Mouse (Mus musculus): Measurements from ENCODE around the gene Ankrd13a.

Ankrd13a gene

DNA sequence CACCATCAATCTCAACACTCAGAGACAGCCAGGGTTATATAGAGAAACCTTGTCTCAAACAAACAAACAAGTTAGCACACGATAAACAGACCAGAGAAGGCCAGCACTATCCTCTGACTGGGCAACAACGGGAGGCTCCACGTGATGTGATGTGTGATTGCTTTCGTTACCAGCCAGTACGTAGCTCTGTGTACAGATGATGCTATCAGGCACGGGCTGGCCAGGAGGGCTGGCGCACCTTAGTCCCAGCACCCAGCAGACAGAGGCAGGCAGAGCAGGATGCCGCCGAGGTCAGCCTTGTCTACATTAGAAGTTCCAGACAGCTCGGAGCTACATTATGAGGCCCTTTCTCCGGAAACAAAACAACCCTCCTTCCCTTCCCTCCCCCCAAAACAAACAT lies 25.4 kb downstream of the Ankrd13a start:
- DNase-seq (ENCODE audit: low read depth, low spot score) = no peak

DNA sequence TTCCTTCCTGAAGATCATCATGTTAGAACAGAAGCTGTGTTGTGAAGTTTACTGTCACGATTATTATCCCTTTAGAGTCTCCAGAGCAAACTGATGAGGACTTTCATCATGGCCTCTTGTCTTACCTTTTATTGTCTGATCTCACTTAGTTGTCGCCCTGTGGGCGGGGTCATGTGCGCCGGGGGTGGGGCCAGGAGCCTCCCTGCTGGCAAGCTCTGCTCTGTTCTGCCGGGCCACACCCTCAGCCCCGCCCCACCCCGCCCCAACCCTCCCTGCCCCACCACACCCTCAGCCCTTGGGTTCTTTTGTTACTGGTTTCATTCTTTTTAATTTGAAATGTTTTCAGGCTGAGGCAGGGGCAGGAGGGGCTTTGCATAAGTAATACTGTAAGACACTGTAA lies 26.6 kb downstream of the Ankrd13a start:
- peak; percentile 94 for DNase-seq (ENCODE audit: low read depth, low spot score)

DNA sequence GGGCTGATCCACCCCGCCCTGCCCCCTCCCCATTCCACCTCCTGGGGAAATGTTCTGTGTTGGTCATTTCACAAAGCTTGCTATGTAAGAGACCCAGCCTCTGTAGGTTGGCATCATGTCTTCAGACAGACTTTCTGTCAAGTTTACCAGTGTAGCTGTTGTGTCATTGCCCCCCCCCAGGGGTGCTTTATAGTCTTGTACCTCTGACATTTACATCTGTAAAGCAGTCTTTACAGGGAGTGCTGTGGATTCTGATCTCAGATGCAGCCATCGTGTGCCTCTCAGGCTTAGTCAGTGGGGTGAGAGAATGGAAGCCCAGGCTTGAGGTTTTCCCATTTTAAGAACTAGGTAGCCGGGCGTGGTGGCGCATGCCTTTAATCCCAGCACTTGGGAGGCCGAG lies 27.4 kb downstream of the Ankrd13a start:
- DNase-seq (ENCODE audit: low read depth, low spot score) = peak; percentile 97

DNA sequence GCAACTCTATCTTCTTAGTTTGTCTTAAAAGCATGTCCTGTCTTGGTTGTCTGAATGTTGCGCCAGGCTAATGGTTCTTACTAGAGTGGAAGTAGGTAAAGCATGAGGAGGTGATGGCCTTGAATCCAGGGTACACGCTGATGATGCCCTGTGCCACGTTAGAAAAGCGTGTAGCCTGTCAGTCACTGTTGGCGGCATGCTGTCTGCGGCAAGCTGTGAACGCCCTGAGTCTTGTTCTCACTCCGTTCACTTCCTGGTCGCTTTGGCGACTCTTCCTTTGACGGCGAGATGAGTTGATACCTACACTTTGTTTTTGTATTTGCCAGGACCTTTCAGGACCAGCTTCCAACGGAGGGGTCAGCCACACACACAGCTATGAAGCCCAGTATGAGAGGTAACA lies 28.8 kb downstream of the Ankrd13a start:
- no peak for DNase-seq (ENCODE audit: low read depth, low spot score)

DNA sequence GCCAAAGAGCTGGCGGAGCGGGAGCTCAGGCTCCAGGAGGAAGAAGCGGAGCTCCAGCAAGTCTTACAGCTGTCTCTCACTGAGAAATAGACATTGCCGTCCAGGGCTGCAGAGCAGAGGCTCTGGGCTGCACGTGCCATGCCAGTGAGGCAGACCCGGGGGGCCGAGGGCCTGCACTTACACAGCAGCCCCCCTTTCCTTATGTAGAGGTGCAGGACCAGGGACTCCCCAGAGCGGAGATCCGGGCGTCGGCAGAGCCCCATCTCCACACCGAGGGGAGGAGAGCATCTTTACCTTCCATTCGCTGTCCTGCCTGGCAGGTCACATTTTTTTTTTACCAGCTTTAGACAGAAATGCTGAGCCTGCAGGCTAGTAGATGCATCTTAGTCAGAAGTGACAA lies 29.9 kb downstream of the Ankrd13a start:
- DNase-seq (ENCODE audit: low read depth, low spot score) = no peak

DNA sequence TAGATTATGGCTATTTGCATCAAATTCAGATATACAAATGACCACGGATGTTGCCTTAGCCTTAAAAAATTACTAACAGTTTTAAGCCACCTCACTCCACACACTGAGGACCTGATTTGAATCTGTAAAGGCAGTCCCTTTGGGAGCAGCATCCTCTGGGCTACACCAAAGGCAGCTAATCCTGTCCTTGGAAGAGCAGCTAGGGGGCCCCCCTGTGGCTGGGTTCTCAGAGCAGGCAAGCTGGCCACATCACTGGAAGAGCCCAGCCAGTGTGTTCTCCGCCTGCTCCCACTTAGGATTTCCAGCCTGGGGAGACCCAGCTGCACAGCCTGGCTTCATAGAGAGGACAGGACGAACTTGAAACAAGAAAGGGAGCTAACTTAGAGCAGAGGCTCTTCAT lies 30.5 kb downstream of the Ankrd13a start:
- peak; percentile 63 for DNase-seq (ENCODE audit: low read depth, low spot score)

DNA sequence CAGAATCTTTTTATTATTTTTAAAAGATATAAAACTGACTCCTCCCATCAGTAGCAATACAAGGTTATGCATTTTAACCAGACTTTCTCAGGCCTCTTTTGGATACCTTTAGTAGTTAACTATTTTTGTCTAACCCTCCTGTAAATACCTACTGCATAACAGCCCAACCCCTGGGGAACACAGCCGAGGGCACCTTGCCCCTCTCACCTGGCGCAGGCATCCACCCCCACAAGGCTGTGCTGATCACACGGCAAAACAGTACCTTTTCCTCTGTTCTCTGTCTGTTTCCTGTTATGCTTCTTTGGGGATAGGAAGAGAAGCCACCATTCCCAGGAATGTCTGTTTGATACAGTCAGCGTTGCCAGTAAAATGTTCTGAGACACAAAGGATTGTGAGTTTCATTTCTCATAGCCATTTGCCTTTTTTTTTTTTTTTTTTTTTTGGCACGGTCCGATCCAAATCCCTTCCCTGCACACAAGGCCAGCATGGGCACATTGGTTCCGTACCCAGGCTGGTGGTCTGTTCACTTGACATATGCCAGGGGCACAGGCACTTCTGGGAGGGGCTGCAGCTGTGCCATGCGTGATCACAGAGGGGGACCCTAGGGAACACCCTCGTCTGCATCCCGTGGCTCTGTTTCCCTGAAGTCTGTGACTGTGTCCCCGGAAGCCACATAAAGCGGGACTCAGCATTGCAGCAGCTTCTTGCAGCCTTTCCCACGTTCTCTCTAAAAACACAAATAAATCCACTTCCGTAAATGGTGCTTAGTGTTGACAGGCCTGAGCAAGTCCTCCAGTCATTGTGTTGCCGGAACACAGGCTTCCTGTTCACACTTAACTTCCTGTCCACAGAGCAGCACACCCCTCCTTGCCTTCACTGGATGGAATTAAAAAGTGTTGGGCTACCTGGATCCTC lies 31.2 kb downstream of the Ankrd13a start:
- DNase-seq (ENCODE audit: low read depth, low spot score) = peak; percentile 43

DNA sequence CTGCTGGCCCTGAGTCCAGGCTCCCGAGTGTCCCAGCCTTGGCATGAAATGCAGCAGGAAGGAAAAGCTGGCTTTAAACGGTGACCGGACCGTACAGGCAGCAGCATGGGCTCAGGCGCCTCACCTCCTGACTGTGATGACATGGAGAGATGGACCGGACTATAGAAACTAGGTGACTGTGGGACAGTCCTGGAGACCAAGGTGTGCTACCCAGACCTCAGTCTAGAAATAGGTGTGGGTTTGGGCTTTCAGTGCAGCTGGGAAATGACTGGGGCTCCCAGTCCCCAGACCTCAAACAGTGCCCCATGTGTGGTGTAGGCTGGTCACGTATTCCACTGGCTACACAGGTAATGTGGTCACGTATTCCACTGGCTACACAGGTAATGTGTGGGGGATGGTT lies 32.2 kb downstream of the Ankrd13a start:
- DNase-seq (ENCODE audit: low read depth, low spot score) = no peak

DNA sequence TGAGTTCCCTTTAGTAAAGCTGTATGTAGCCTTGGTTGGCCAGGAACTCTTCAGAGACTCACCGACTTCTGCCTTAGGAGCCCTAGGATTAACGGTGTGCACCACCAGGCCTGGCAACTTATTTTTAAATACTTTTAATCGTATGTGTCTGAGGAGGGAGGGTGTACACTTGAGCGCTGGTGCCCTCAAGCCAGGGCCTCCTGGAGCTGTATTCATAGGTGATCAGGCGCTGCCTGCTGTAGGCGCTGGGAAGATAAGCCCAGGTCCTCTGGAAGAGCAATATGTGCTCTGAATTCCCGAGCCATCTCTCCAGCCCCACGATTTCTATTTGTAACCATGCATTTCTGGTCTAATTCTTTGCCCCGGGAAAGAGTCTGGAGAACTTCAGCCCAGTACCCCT lies 32.6 kb downstream of the Ankrd13a start:
- DNase-seq (ENCODE audit: low read depth, low spot score) = no peak

DNA sequence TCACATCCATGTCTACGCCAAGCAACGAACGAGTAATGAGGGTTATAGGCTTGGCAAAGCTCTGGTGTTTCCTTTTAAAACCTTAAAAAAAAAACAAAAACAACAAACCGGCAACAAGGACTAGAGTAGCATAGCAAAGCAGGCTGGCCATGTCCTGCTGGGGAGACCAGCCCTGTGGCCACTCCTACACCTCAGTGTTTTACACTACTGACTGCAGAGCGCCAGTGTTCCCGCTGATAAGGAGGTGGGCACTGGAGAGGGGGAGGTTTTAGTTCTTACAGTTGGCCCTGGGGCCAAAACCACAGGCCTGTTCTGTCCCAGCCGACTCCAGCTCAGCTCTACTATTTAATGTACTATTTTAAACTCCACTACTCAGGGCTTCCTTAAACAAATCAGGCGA lies 33.0 kb downstream of the Ankrd13a start:
- no peak for DNase-seq (ENCODE audit: low read depth, low spot score)

DNA sequence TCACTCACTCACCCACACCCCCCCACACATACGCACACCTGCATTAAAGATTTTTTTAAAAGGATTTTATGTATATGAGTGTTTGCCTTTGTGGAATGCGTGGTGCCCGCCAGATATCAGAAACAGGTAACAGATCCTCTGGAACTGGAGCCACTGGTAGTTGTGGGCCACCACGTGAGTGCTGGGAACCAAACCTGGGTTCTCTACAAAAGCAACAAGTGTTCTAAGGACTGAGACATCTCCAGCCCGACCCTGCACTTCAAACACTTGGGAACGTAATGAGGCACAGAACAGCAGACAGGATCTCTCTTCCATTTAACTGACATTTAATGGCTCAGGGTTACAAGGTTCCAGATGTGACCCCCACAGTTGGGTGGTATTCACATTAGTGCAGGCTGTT lies 33.4 kb downstream of the Ankrd13a start:
- DNase-seq (ENCODE audit: low read depth, low spot score) = no peak

DNA sequence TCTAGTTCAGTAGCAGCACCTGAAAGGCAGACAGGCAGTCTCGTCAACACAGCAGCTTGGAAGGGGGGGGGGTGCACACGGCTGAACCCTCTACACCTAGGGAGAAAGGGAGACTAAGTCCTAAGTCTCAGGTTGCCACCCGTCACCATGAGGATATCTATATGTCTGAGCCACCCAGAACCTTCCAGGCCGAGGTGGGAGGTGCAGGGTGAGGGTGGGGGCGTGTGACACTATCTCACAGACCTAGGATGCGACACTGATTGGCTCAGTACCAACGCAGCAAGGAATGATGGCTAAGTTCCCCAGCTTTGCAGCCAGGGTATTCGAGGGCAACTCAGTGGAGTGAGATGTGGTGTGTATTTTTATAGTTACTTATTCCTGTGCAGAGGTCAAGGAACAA lies 33.9 kb downstream of the Ankrd13a start:
- DNase-seq (ENCODE audit: low read depth, low spot score) = no peak

DNA sequence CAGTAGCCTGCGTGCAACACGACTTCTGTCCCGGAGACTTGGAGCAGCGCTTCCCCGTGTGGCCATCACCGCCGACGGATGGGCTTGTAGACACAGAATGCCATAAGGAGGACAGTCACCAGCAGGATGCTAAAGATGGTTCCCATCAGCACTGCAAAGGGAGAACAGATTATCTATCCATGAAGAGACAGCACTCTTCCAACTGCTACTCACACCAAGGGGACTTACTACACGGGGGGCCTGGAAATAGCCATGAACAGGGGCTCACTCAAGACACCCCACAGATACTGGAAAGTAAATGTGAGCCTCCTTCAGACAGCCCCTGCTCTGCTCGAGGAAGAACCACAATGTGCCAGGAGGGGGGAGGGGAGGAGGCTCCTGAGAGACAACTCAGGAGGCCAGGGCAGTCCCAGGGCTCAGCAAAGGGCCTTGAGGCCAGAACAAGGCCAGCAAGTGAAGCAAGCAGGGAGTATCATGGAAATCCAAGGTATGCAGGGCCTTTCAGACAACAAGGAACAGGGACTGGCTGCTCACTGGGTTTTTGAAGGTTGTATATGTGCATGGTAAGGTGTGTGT lies 34.8 kb downstream of the Ankrd13a start:
- DNase-seq (ENCODE audit: low read depth, low spot score) = no peak

DNA sequence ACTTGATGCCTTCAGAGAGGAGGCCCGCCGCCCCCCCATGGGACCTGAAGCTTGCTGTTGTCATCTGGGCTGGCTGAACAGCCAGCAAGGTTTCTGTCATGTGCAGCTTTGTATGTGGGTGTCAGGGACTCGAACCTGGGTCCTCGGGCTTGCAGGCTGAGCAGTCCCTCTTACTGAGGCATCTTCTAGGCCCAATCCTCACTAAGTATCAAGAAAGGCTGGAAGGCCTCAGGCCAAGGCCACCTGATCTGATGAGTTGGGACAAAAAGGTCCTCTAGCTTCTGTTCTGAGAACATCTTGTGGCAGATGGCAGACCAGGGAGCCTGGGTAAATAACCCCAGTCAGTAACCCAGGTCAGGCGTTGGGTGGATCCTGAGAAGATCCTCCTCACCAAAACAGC lies 35.3 kb downstream of the Ankrd13a start:
- DNase-seq (ENCODE audit: low read depth, low spot score) = no peak

DNA sequence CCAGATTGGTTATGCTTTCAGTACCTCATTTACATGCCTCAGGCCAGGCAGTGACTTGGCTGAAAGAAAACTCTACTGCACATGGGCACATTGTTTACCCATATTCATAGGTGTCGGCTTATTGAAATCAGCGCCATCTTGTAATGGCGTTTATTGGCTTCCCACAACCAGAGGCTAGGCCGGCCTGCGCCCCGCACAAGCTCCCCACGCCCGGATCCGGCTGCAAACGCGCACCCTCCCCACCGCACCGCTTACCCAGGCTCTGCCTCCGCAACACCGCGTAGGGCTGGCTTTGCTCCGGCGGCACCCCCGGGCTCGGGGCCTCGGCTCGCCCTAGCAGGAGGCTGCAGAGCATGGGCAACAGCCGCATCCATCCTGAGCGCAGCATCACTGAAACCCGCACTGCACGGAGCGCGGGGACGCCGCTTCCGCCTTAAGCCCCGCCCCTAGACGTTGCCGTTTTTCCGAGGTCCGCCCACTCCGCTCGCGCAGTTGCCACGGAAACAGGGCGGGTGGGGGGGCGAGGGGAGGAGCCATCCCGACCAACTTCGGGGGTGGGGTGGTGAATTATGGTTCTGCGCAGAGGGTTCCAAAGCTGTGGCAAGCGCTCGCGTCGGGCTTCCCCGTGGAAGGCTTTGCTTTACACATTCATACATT lies 39.2 kb downstream of the Ankrd13a start:
- peak; percentile 88 for DNase-seq (ENCODE audit: low read depth, low spot score)

DNA sequence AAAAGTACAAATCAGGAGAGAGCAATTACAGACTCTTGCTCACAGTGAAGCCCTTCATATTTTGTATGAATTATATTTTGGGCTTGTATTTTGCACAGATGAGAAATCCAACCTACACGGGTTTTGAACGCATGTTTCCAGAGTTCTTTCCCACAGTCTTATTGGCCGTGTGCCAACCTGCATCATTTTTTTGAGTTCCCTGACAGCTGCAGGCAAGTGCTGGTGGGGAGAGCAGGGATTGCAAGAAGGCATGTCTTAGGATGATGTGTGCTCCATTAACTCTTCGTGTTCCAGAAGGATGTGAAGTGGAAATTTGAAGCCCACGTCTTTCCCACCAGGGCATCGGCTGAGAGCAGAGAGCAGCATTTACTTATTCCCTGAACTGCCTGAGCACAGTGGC lies 42.1 kb downstream of the Ankrd13a start:
- no peak for DNase-seq (ENCODE audit: low read depth, low spot score)

DNA sequence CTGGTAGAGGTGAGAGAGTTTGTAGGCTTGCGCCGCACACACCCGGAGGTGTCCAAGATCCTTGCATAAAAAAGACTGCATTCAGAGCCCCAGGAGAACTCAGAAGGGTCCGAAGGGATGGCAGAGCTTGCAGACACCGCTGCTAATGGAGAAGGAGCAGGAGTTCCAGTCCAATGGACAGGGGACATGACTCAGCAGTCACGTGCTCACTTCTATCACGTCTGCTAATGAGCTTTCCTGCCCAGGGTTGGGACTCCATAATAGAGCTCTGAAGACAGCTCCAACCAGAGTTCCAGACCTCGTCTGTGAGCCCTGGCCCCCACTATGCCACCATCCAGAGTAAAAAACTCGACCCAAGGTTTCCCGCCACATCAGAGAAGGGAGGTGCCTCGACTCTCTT lies 43.6 kb downstream of the Ankrd13a start:
- DNase-seq (ENCODE audit: low read depth, low spot score) = peak; percentile 49

DNA sequence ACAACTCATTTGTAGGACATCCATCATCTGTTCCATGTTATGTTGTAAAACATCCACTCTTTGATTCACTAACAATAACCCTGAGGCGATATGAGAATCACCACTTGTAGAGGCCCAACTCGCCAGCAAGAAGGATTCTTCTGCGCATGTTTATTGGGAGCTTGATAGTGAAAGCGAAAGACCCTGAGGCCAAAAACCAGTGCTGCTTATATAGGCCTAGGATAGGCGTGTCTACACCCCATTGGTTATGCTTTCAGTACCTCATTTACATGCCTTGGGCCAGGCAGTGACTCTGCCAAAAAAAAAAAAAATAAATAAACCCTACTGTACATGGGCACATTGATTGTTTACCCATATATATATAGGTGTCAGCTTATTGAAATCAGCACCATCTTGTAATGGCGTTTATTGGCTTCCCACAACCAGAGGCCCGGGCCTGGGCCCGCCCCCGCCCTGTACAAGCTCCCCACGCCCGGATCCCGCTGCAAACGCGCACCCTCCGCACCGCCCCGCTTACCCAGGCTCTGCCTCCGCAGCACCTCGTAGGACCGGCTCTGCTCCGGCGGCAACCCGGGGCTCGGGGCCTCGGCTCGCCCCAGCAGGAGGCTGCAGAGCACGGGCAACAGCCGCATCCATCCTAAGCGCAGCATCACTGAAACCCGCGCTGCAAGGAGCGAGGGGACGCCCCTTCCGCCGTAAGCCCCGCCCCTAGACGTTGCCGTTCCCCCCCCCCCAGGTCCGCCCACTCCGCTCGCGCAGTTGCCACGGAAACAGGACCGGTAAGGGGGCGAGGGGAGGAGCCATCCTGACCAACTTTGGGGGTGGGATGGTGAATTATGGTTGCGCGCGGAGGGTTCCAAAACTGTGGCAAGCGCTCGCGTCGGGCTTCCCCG lies 48.6 kb downstream of the Ankrd13a start, which contains the start of gene 1500011B03Rik:
1500011B03Rik (minus strand) TSS at position 673 of the 893 bp plus-strand sequence.
- DNase-seq (ENCODE audit: low read depth, low spot score) = peak; percentile 90

DNA sequence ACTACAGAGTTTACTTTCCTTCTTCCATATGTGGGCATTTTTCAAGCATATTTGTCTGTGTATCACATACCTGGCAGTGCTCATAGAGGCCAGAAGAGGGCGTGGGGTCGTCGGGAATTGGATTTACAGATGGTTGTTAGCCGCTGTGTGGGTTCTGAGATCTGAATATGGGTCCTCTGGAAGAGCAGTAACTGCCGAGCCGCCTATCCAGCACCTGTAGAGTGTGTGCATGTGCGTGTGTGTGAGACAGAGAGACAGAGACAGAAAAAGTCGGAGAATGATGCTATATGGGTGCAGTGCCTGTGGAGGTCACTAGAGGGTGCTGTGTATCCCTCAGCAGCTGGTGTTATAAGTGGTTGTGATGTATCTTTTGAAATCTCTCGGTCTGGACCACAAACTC lies 49.7 kb downstream of the Ankrd13a start:
- peak; percentile 84 for DNase-seq (ENCODE audit: low read depth, low spot score)

DNA sequence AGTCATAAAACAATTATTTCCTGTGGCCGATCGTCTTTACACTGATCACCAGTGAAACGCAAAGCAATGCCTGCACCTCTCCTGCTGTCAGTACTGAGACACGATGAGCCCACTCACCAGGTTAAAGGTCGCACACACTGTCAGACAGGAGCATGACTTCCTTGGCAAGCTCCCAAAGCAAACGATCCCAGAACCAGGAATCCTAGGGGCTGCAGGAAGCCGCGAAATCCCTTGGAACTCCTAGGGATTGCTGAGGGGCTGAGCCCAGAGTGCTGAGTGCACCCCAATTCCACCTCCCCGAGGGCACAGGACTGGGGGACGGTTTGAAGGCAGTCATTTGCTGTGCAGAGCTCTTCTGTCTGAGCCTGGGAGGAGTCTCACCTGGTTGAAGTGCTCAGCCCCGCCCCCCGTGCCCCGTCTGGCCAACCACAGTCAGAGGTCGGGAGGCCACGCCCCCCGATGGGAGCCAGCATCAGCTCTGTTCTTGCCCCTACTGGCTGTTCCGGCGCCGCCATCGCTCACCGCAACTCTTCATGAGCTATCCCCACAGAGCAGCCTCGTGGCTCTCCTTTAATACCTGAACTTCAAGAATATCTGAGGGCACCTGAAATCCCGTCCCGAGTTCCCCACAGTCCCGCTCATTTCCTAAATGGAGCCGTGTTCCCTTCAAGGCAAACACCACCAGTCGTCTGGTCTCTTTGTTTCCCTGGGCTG lies 51.7 kb downstream of the Ankrd13a start:
- peak; percentile 98 for DNase-seq (ENCODE audit: low read depth, low spot score)

DNA sequence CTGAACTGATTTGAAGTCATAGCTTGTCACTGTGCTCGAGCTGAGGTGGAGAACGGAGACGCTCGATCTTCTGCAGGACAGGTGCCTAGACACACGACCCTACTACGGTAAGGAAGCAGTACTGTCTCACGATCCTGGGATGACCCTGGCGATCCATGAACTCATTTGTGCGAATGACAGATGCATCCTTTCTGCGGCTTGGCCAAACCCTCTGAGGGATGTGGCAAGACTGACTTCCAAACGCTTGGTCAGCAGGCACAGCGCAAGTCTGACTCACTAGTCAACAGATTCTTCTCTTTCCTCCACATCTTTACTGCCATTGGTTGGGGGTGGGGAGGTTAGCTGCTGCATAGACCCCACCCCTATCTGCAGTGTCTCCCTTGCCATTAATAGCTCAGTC lies 53.0 kb downstream of the Ankrd13a start:
- no peak for DNase-seq (ENCODE audit: low read depth, low spot score)

All from R1 (cell line).